Mouse (Mus musculus) limb, embryonic 14.5 days (tissue): ENCODE measurements around the gene Dnlz. TPM values are rescaled to one million over a fixed set of nuclear protein-coding genes. Genes with fewer than 3 reads are reported as not detected.
A peak's percentile ranks its signal among the peaks of the same experiment; 100 is the strongest.

Experiments used
- ATAC-seq: fragments of 200-750 bp; cut with Nextera tagmentation; 2 replicates; pipeline ENCODE4 v1.8.0; 2017; ENCODE audit warnings: low read depth, moderate number of reproducible peaks, moderate TSS enrichment; ENCODE audit not compliant: low FRiP score
- DNase-seq: peaks from one replicate; pipeline ENCODE4 v3.0.0-alpha.2; 2015; ENCODE audit warnings: low spot score
- H3K27ac ChIP-seq: fragments of 300-500 bp; sonication (generic); replicated peaks from 2 replicates; pipeline ENCODE4 v1.5.1; 2014; ENCODE audit warnings: low read depth, mild to moderate bottlenecking, low read length, moderate library complexity, mixed read lengths
- H3K27me3 ChIP-seq: fragments of 300-500 bp; sonication (generic); 2 replicates; pipeline ENCODE4 v1.6.1; 2014; ENCODE audit warnings: low read length, mixed read lengths; ENCODE audit not compliant: control insufficient read depth, insufficient read depth
- H3K36me3 ChIP-seq: fragments of 300-500 bp; sonication (generic); 2 replicates; pipeline ENCODE4 v1.6.1; 2014; ENCODE audit warnings: mild to moderate bottlenecking, low read length, moderate library complexity, mixed read lengths; ENCODE audit not compliant: control insufficient read depth, insufficient read depth
- H3K4me1 ChIP-seq: fragments of 300-500 bp; sonication (generic); 2 replicates; pipeline ENCODE4 v1.6.1; 2014; ENCODE audit warnings: antibody characterized with exemption, low read length, mixed read lengths; ENCODE audit not compliant: control insufficient read depth, insufficient read depth
- H3K4me2 ChIP-seq: fragments of 300-500 bp; sonication (generic); replicated peaks from 2 replicates; pipeline ENCODE4 v1.6.1; 2014; ENCODE audit warnings: low read depth, mild to moderate bottlenecking, low read length, moderate library complexity; ENCODE audit not compliant: severe bottlenecking
- H3K4me3 ChIP-seq: fragments of 300-500 bp; sonication (generic); replicated peaks from 2 replicates; pipeline ENCODE4 v1.5.1; 2014; ENCODE audit warnings: low read length
- H3K9ac ChIP-seq: fragments of 300-500 bp; sonication (generic); 2 replicates; pipeline ENCODE4 v1.6.1; 2014; ENCODE audit warnings: mild to moderate bottlenecking, low read depth, low read length, moderate library complexity; ENCODE audit not compliant: severe bottlenecking
- H3K9me3 ChIP-seq: fragments of 300-500 bp; sonication (generic); 2 replicates; pipeline ENCODE4 v1.6.1; 2016; ENCODE audit warnings: low read length; ENCODE audit not compliant: control insufficient read depth
- POLR2A ChIP-seq: fragments of 200-500 bp; IDR thresholded peaks from 2 replicates; pipeline ENCODE4 v1.8.0; 2012; ENCODE audit warnings: inconsistent platforms, mild to moderate bottlenecking, moderate library complexity, borderline replicate concordance; ENCODE audit not compliant: insufficient read depth, insufficient read length; ENCODE audit errors: extremely low read depth
- WGBS: fragments of 180-500 bp; shearing (Covaris S2); extraction: QIAGEN DNeasy Blood & Tissue Kit; methylation state at CpG from one replicate; pipeline ENCODE4 v1.1.7; 2014; 5-methylcytosine and 5-hydroxymethylcytosine counted together
- polyA plus RNA-seq, 2 experiments: library from polyadenylated mRNA; depleted of rRNA in 1 of 2; stranded (reverse) in 1 of 2; unstranded in 1 of 2; fragments of >200 nt; fragmentation: Nextera tagmentation in 1 of 2; extraction: Ambion mirVana in 1 of 2; gene quantifications; 2 replicates each; pipeline versions ENCODE4 v1.2.1 to v1.2.3; 2012 to 2014

Dnlz gene
- polyA plus RNA-seq, 2 experiments, result 28.2 to 31.1 TPM

- Histone ChIP-seq H3K27me3 (no peaks in the 10 kb centered on the region), H3K4me1 (no peaks in the 10 kb centered on the region), H3K27ac (no peak overlapping the region), H3K36me3 (peaks cover 58% of the 10 kb centered on the region), H3K4me2 (no peak overlapping the region), H3K9ac (no peak overlapping the region), H3K4me3 (no peak overlapping the region), H3K9me3 (no peaks in the 10 kb centered on the region)
- ATAC-seq (no peak), DNase-seq (no peak)
- TF ChIP-seq POLR2A, result no peak
- WGBS, result 92% methylated on average over 5 of the region's 5 CpGs
Observed at GRCm38 (mm10) chr2:26339204-26339551, 12.7 kb downstream of the Dnlz start.

- Histone ChIP-seq H3K9me3 (no peaks in the 10 kb centered on the region), H3K27ac (no peak overlapping the region), H3K36me3 (peaks cover 52% of the 10 kb centered on the region), H3K9ac (no peak overlapping the region), H3K4me3 (no peak overlapping the region), H3K4me2 (no peak overlapping the region), H3K4me1 (no peaks in the 10 kb centered on the region), H3K27me3 (no peaks in the 10 kb centered on the region)
- ATAC-seq (0 out of 2 replicates have a peak, but pooled peaks have one; percentile 44), DNase-seq (no peak)
- TF ChIP-seq POLR2A, result no peak
- 87% methylated on average over 8 of the region's 13 CpGs for WGBS
Observed at GRCm38 (mm10) chr2:26338302-26339203, 13.4 kb downstream of the Dnlz start.

GRCm38 (mm10) chr2:26330702-26331101 lies 21.2 kb downstream of the Dnlz start:
- no peak overlapping the region for H3K9ac ChIP-seq
- H3K4me1 ChIP-seq, result no peaks in the 10 kb centered on the region
- no peak overlapping the region for H3K27ac ChIP-seq
- no peak overlapping the region for H3K4me3 ChIP-seq
- WGBS, result 76% methylated on average over 6 of the region's 6 CpGs
- no peak for TF ChIP-seq POLR2A
- no peak for ATAC-seq
- H3K9me3 ChIP-seq, result no peaks in the 10 kb centered on the region
- H3K36me3 ChIP-seq, result peaks cover 50% of the 10 kb centered on the region
- no peak overlapping the region for H3K4me2 ChIP-seq
- no peak for DNase-seq
- H3K27me3 ChIP-seq, result no peaks in the 10 kb centered on the region

- Histone ChIP-seq H3K27me3 (no peaks in the 10 kb centered on the region), H3K36me3 (peaks cover 57% of the 10 kb centered on the region), H3K27ac (no peak overlapping the region), H3K4me3 (no peak overlapping the region), H3K9me3 (no peaks in the 10 kb centered on the region), H3K9ac (no peak overlapping the region), H3K4me1 (no peaks in the 10 kb centered on the region), H3K4me2 (no peak overlapping the region)
- DNase-seq (no peak), ATAC-seq (no peak)
- TF ChIP-seq POLR2A, result no peak
- 90% methylated on average over 4 of the region's 4 CpGs for WGBS
Observed at GRCm38 (mm10) chr2:26330056-26330468, 21.8 kb downstream of the Dnlz start.

- TF ChIP-seq POLR2A, result no peak
- WGBS, result 69% methylated on average over 8 of the region's 8 CpGs
- H3K4me3 ChIP-seq, result no peak overlapping the region
- ATAC-seq (no peak), DNase-seq (no peak)
- H3K27me3 ChIP-seq, result no peaks in the 10 kb centered on the region
- no peak overlapping the region for H3K9ac ChIP-seq
- H3K27ac ChIP-seq, result no peak overlapping the region
- peaks cover 63% of the 10 kb centered on the region for H3K36me3 ChIP-seq
- no peak overlapping the region for H3K4me2 ChIP-seq
- H3K4me1 ChIP-seq, result no peaks in the 10 kb centered on the region
- no peaks in the 10 kb centered on the region for H3K9me3 ChIP-seq
Observed at GRCm38 (mm10) chr2:26329402-26329801, 22.5 kb downstream of the Dnlz start.
